Mouse (Mus musculus) left cerebral cortex, adult 2 months (tissue): ENCODE results near the gene Tmub1. TPM values are rescaled to one million over a fixed set of nuclear protein-coding genes. Genes with fewer than 3 reads are reported as not detected.
A peak's percentile ranks its signal among the peaks of the same experiment; 100 is the strongest.

Experiments
- DNase-seq, 2 experiments: peaks; one replicate each; pipeline ENCODE4 v3.0.0; 2021 to 2022; ENCODE audit warnings: low spot score in 2 of 2, mixed read lengths in 1 of 2; ENCODE audit errors: extremely low spot score in 1 of 2
- H3K27ac ChIP-seq: fragments of 200-600 bp; 2 replicates; pipeline ENCODE4 v1.8.1; 2022
- H3K4me3 ChIP-seq: fragments of 200-600 bp; 2 replicates; pipeline ENCODE4 v1.8.1; 2022
- CTCF ChIP-seq: fragments of 200-600 bp; IDR thresholded peaks from 2 replicates; pipeline ENCODE4 v1.8.1; 2022; ENCODE audit warnings: antibody characterized with exemption, mild to moderate bottlenecking, moderate library complexity
- intact Hi-C: fragments of 180-260 bp; cut with DNase I; formaldehyde crosslinking; loops from one replicate; pipeline ENCODE4 v1.15.1; 2025
- total RNA-seq, 2 experiments: library from RNA; stranded (reverse); gene quantifications; 2 replicates each; pipeline ENCODE4 v1.2.3; 2021

Tmub1 gene
- total RNA-seq, 2 experiments from 2014 or later: 26.1 to 28.7 TPM

DNA sequence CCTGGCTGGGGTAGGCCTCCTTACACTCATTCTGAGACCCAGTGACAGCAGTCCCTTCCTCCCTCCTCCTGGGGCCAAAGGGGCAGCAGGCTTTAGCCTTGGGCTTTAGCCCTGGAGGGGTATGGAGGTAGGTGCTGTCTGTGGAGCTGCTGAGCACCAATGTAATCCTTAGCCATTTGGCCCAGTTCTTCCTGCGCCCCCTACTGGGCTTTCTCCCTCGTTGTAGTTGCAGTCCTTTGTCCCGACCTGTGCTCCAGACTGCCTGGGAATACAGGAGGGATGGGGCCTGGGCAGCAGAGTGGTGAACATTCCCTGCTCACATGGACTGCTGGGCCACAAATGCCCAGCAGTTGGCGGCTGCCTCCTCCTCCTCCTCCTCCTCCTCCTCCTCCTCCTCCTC, 34.0 kb upstream of the Tmub1 start:
- DNase-seq: peak; percentile 55 to 68
- Histone ChIP-seq H3K27ac (peak overlapping the region; percentile 40), H3K4me3 (no peak overlapping the region)
- intact Hi-C loops: loop anchor here (2.0 to 10.0 kb wide), 4 partner anchors 49 to 217 kb away; partner anchors contain the start of gene Chpf2
- peak; percentile 65 for TF ChIP-seq CTCF

GRCm38 (mm10) chr5:24477909-24478308, 30.3 kb upstream of the Tmub1 start:
- DNase-seq: no peak
- no peak overlapping the region for H3K4me3 ChIP-seq
- intact Hi-C loops: no loop called here
- TF ChIP-seq CTCF: no peak
- no peak overlapping the region for H3K27ac ChIP-seq

GRCm38 (mm10) chr5:24475476-24476241, 28.0 kb upstream of the Tmub1 start:
- TF ChIP-seq CTCF: no peak
- peak overlapping the region; percentile 43; the same call in 1 of the 2 replicates for H3K4me3 ChIP-seq
- intact Hi-C loops: no loop called here
- no peak for DNase-seq
- peak overlapping the region; percentile 10; the same call in 1 of the 2 replicates for H3K27ac ChIP-seq

DNA sequence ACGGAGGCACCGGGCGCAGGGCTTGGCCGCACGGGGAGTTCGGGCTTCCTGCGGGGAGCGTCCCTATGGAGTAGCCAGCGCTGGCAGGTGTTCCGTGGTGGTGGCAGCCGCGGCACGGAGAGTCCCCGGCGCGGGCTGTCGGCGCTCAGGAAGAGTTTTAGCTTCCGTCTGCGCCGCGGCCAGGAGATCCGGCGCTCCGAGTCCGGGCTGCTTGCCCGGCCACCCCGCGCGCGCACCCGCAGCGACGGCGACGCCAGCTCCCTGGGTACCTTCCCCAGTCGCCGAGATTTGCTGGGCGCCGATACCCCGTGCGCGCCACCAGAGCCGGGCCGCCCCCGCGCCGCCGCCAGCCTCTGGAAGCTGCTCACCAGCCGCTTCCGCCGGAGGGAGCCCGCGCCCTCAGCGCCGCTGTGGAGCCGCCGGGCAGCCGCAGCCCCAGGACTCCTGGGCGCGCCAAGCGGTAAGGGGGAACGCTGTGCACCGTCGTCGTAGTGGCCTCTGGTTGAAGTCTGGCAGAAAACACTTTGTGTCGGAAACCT, 27.1 kb upstream of the Tmub1 start:
- Histone ChIP-seq H3K4me3 (peak overlapping the region; percentile 43), H3K27ac (peak overlapping the region; percentile 30)
- peak; percentile 51 for TF ChIP-seq CTCF
- peak; percentile 77 to 83 for DNase-seq
- intact Hi-C loops: loop anchor here (5.0 kb wide), 1 partner anchor 77 kb away; no protein-coding TSS in a partner anchor

GRCm38 (mm10) chr5:24474025-24474722, 26.5 kb upstream of the Tmub1 start:
- peak overlapping the region; percentile 43 for H3K4me3 ChIP-seq
- intact Hi-C loops: loop anchor here (5.0 kb wide), 1 partner anchor 77 kb away; no protein-coding TSS in a partner anchor
- no peak for DNase-seq
- 0 out of 2 replicates have a peak overlapping the region, but pooled peaks have one; percentile 30 for H3K27ac ChIP-seq
- no peak for TF ChIP-seq CTCF

DNA sequence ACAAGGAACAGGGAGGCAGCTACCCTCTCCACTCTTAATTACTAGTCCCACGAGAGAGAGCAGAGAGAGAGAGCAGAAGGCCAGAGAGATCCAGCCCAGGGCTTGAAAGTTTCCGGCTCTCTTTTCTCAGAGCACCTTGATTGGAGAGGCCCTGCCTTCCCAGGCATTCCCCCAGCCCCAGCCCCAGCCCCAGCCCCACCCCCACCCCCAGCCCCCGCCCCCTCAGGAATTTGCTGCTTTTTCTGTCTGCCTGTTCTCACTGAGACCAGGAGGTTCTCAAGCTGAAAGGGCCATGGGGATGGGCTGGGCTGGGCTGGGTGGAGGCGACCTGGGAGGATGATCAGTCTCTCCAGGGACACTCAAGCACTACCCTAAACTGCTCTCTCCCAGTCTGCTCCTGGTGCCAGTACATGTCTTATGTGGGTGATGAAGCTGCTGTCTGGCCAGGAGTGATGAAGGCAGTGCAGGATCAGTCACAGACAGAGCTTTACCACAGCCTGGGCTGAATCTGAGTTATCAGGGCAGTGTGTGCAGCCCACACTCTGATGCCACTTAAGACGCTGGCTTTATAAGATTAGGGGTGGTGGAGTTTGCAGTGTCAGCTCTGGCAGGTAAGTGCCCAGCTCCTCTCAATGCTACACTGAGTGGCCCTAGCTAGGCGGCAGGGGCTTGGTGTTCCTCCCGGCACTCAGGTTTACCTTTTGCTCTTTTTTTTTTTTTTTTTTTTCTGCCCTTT, 25.4 kb upstream of the Tmub1 start:
- TF ChIP-seq CTCF: no peak
- intact Hi-C loops: loop anchor here (5.0 kb wide), 1 partner anchor 76 kb away; no protein-coding TSS in a partner anchor

GRCm38 (mm10) chr5:24470600-24470999, 22.9 kb upstream of the Tmub1 start:
- DNase-seq: peak; percentile 68 to 78
- no peak overlapping the region for H3K4me3 ChIP-seq
- intact Hi-C loops: loop anchor here (2.0 to 5.0 kb wide), 3 partner anchors 46 to 73 kb away; no protein-coding TSS in a partner anchor
- no peak overlapping the region for H3K27ac ChIP-seq
- TF ChIP-seq CTCF: peak; percentile 98

More for the DNA sequence above, 25.4 kb upstream of the Tmub1 start:
- Histone ChIP-seq H3K4me3 (no peak overlapping the region), H3K27ac (no peak overlapping the region)
- no peak for DNase-seq

DNA sequence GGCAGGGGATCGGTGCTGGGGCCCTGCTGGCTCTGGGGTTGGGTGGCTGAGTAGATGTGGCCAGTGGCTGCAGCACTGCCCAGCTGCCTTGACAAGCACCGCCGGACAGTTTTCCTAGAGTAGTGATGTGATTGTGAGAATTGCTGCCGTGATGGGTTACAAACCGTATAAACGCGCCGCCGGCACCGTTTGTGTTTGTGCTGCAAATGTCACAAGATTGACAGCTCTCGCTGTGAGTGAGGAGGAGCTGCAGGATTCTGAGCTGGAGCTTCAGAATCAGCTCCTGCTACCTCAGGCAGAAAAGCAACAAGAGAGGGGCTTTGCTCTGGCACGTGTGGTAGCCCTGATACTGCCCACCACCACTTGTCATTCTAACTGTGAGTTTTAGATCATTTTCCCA, 19.1 kb upstream of the Tmub1 start:
- no peak for DNase-seq
- intact Hi-C loops: no loop called here
- Histone ChIP-seq H3K4me3 (no peak overlapping the region), H3K27ac (no peak overlapping the region)
- no peak for TF ChIP-seq CTCF

- no peak overlapping the region for H3K27ac ChIP-seq
Measured at GRCm38 (mm10) chr5:24455613-24456012, 8.0 kb upstream of the Tmub1 start.

DNA sequence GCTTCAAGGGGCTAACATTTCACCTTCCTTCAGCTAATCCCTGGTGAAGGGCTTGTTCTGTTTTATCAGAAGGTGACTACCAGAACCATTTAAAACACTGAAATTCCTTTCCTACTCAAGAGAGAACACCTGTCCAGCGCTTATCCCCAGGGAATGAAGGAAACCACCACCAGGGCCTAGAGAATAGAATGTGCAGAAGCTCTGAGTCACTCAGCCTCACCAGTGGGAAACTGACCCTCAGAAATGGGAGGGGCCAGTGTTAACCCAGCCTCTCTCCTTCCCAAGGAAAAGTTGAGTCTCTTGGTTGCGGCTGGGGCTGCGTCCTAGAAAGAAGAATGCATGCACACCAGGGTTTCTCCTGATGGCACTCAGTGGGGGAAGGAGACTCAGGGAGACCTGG, 7.4 kb upstream of the Tmub1 start:
- DNase-seq: no peak
- no peak overlapping the region for H3K27ac ChIP-seq
- intact Hi-C loops: no loop called here
- TF ChIP-seq CTCF: no peak
- H3K4me3 ChIP-seq: 0 out of 2 replicates have a peak overlapping the region, but pooled peaks have one; percentile 4

More at GRCm38 (mm10) chr5:24455613-24456012, 8.0 kb upstream of the Tmub1 start:
- intact Hi-C loops: no loop called here
- no peak for TF ChIP-seq CTCF
- no peak for DNase-seq
- H3K4me3 ChIP-seq: 0 out of 2 replicates have a peak overlapping the region, but pooled peaks have one; percentile 4

DNA sequence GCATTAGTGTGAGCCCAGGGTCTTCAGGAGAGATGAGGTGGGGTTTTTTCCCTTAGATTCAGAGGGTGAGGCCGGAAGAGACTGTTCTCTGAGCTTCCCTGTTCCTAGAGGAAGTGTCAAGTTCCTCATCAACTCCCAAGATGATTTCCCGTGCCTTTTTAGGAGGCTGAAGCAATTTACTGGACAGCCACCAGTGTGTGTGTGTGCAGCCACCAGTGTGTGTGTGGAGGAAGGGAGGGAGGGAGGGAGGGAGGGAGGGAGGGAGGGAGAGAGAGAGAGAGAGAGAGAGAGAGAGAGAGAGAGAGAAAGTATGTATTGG, 6.3 kb upstream of the Tmub1 start:
- Histone ChIP-seq H3K27ac (peak overlapping the region; percentile 95; the same call in 1 of the 2 replicates), H3K4me3 (peak overlapping the region; percentile 81; the same call in 1 of the 2 replicates)
- TF ChIP-seq CTCF: no peak
- no peak for DNase-seq
- intact Hi-C loops: no loop called here
